ENCODE assay signal across 11 mouse cellular contexts in the genomic region with DNA sequence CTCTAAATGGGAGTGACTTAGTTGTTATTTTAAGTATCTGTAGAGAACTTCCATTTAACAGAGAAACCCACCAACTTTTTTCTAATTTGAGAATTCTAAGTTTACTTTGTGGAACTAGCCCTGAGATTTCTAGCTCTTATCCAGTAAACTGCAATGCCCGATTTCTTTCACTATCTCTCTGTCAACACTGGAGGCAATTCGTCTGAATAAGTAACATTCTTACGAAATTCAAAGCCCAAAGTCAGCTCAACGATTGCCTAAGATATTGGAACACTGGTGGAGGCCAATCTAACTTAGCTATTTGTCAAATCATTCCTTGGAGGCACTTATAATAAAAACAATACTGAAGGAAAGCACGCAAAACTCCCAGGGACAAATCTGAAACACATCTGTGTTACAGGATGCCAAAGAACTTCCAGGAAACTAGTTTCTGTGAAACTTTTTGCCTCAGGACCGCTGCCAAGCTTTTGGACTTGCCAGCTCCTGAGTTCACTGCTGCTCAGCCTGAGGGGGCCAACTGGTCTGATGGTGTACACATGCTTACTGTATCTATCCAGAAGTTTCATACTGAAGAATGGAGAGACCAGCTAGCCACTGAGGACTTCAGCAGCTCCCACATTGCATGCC. TPM values are rescaled to one million over a fixed set of nuclear protein-coding genes. Genes with fewer than 3 reads are reported as not detected.
A peak's percentile ranks its signal among the peaks of the same experiment; 100 is the strongest.
DNase-seq lines count a peak whose midpoint lies in the region; ATAC-seq and TF ChIP-seq lines count a peak whose summit lies in the region.
"Had no signal": no experiment of that assay in that cellular context is flagged by ENCODE, and none has a peak within 500 bp of the region (broad histone marks: within the 10 kb centered on the region; RNA-seq: fewer than 3 reads in every experiment).

No protein-coding gene starts in this region.

- H3K27me3 ChIP-seq in hindbrain, postnatal 0 days (ENCODE audit: insufficient read depth, low read length): no peaks in the 10 kb centered on the region
- no peaks in the 10 kb centered on the region for H3K27me3 ChIP-seq in intestine, embryonic 16.5 days (replicated peaks; ENCODE audit: control insufficient read depth, insufficient read depth, low read length)
- no peaks in the 10 kb centered on the region for H3K27me3 ChIP-seq in forebrain, embryonic 16.5 days (replicated peaks; ENCODE audit: control insufficient read depth, insufficient read depth, low read length)
- H3K27me3 ChIP-seq: limb, embryonic 13.5 days; megakaryocyte, embryonic 14.5 days; stomach, embryonic 15.5 days had no signal

- no peak overlapping the region for H3K9ac ChIP-seq in hindbrain, postnatal 0 days (replicated peaks; ENCODE audit: low read length)
- no peak overlapping the region for H3K9ac ChIP-seq in intestine, embryonic 16.5 days (ENCODE audit: low read depth, low read length)
- H3K9ac ChIP-seq in forebrain, embryonic 16.5 days (replicated peaks; ENCODE audit: low read depth, low read length): no peak overlapping the region
- H3K9ac ChIP-seq: limb, embryonic 13.5 days; stomach, embryonic 15.5 days had no signal

- H3K27ac ChIP-seq in hindbrain, postnatal 0 days: no peak overlapping the region
- H3K27ac ChIP-seq in intestine, embryonic 16.5 days (ENCODE audit: low read length): no peak overlapping the region
- no peak overlapping the region for H3K27ac ChIP-seq in forebrain, embryonic 16.5 days (ENCODE audit: low read length)
- H3K27ac ChIP-seq: limb, embryonic 13.5 days; stomach, embryonic 15.5 days had no signal

- intact Hi-C loops in heart, postnatal 14 days (cut with DNase I): no loop called here

- no peak overlapping the region for H3K4me3 ChIP-seq in hindbrain, postnatal 0 days (ENCODE audit: low read length)
- H3K4me3 ChIP-seq in intestine, embryonic 16.5 days (ENCODE audit: low read length): no peak overlapping the region
- no peak overlapping the region for H3K4me3 ChIP-seq in forebrain, embryonic 16.5 days (replicated peaks; ENCODE audit: low read length)
- H3K4me3 ChIP-seq: limb, embryonic 13.5 days; megakaryocyte, embryonic 14.5 days; stomach, embryonic 15.5 days had no signal

- H3K36me3 ChIP-seq in hindbrain, postnatal 0 days (ENCODE audit: insufficient read depth, low read length): no peaks in the 10 kb centered on the region
- no peaks in the 10 kb centered on the region for H3K36me3 ChIP-seq in intestine, embryonic 16.5 days (ENCODE audit: control insufficient read depth, insufficient read depth, low read length)
- H3K36me3 ChIP-seq in forebrain, embryonic 16.5 days (ENCODE audit: control insufficient read depth, insufficient read depth): no peaks in the 10 kb centered on the region
- H3K36me3 ChIP-seq: limb, embryonic 13.5 days; stomach, embryonic 15.5 days had no signal

- H3K9me3 ChIP-seq in hindbrain, postnatal 0 days (ENCODE audit: low read length): no peaks in the 10 kb centered on the region
- no peaks in the 10 kb centered on the region for H3K9me3 ChIP-seq in intestine, embryonic 16.5 days (ENCODE audit: control insufficient read depth, low read length)
- H3K9me3 ChIP-seq in forebrain, embryonic 16.5 days (ENCODE audit: control insufficient read depth, low read length): no peaks in the 10 kb centered on the region
- H3K9me3 ChIP-seq: limb, embryonic 13.5 days; megakaryocyte, embryonic 14.5 days; stomach, embryonic 15.5 days had no signal

- peak; percentile 13 for DNase-seq in ovary, postnatal 14 days (ENCODE audit: low spot score)
- no peak for DNase-seq in ovary, postnatal 10 days (ENCODE audit: low spot score)
- DNase-seq in gastrocnemius, adult 18-20 months (ENCODE audit: low spot score): peak; percentile 64
- DNase-seq in heart, postnatal 14 days: peak; percentile 64 to 66
- DNase-seq in hindbrain, postnatal 0 days (ENCODE audit: low spot score): no peak
- DNase-seq: right cerebral cortex, postnatal 14 days had no signal

- no peak for ATAC-seq in hindbrain, postnatal 0 days
- ATAC-seq in intestine, embryonic 16.5 days: no peak
- ATAC-seq in forebrain, embryonic 16.5 days: no peak

- 85% methylated on average over 6 of the region's 6 CpGs for WGBS in hindbrain, postnatal 0 days
- WGBS in intestine, embryonic 16.5 days: 75% methylated on average over 6 of the region's 6 CpGs
- 88% methylated on average over 6 of the region's 6 CpGs for WGBS in forebrain, embryonic 16.5 days

- TF ChIP-seq CTCF in hindbrain, postnatal 0 days (IDR thresholded peaks at IDR 0.05; ENCODE audit: low read depth): no peak

- H3K4me2 ChIP-seq in hindbrain, postnatal 0 days (ENCODE audit: low read depth, low read length): no peak overlapping the region
- H3K4me2 ChIP-seq in intestine, embryonic 16.5 days (ENCODE audit: low read depth, low read length): no peak overlapping the region
- H3K4me2 ChIP-seq in forebrain, embryonic 16.5 days (ENCODE audit: low read length): no peak overlapping the region
- H3K4me2 ChIP-seq: limb, embryonic 13.5 days; stomach, embryonic 15.5 days had no signal

- H3K4me1 ChIP-seq in hindbrain, postnatal 0 days (ENCODE audit: insufficient read depth, low read length): no peaks in the 10 kb centered on the region
- H3K4me1 ChIP-seq in intestine, embryonic 16.5 days (ENCODE audit: control insufficient read depth, insufficient read depth, low read length): no peaks in the 10 kb centered on the region
- no peaks in the 10 kb centered on the region for H3K4me1 ChIP-seq in forebrain, embryonic 16.5 days (replicated peaks; ENCODE audit: control insufficient read depth, insufficient read depth, low read length)
- H3K4me1 ChIP-seq: limb, embryonic 13.5 days; megakaryocyte, embryonic 14.5 days; stomach, embryonic 15.5 days had no signal

RNA-seq across cellular contexts. Expression of gene Ehbp1, which starts 45.5 kb away (rescaled TPM):
- 10 to 100 TPM; 13.5 to 15.7 TPM for total RNA-seq in gastrocnemius, adult 18-20 months (2021)
- total RNA-seq in heart, postnatal 14 days (2021): 100 to 1,000 TPM in 1 of 2 experiments, 10 to 100 TPM in 1; 91.6 to 117 TPM
- 19.4 and 26.3 TPM in 2 replicates for total RNA-seq in hindbrain, postnatal 0 days (2014; rRNA removed)
- 13.0 and 14.9 TPM in 2 replicates for polyA plus RNA-seq in hindbrain, postnatal 0 days (2015; fragmentation: Nextera tagmentation; extraction: Ambion mirVana)
- polyA plus RNA-seq in intestine, embryonic 16.5 days (2015; fragmentation: Nextera tagmentation; extraction: Ambion mirVana): 6.9 and 8.2 TPM in 2 replicates
- 21.4 and 23.5 TPM in 2 replicates for polyA plus RNA-seq in forebrain, embryonic 16.5 days (2015; fragmentation: Nextera tagmentation; extraction: Ambion mirVana)

Comparison
In these comparisons a context has a peak if more than half of its experiments do, and no peak if none do; other contexts are left out.
1. DNase-seq: peak in ovary, postnatal 14 days (single experiment), gastrocnemius, adult 18-20 months (single experiment) and heart, postnatal 14 days (2 of 2); none in ovary, postnatal 10 days (single experiment) and hindbrain, postnatal 0 days (single experiment).